Mouse (Mus musculus): ENCODE measurements at regions not wholly inside any gene's neighbourhood (a gene's known extent, or its start where the extent isn't known, plus 50 kb on each side); places are given as distances from the start of the nearest gene placed in this dataset.
"Not testable (repeated sequence)": the region's sequence is repeated elsewhere in the genome, so short reads cannot be mapped to it uniquely, and the experiment has no call there.

GRCm38 (mm10) chr12:19125541-19125940, 611.2 kb downstream of the 5730507C01Rik start:
- no peak for ATAC-seq (ENCODE audit: insufficient number of reproducible peaks, low FRiP score)
- Histone ChIP-seq H3K4me3 (no peak overlapping the region), H3K9ac (no peak overlapping the region), H3K27ac (ENCODE audit: poor library complexity, severe bottlenecking) (no peak overlapping the region), H3K27me3 (replicated peaks) (no peaks in the 10 kb centered on the region), H3K4me1 (replicated peaks) (no peaks in the 10 kb centered on the region), H3K4me2 (no peak overlapping the region), H3K9me3 (replicated peaks) (peaks cover 48% of the 10 kb centered on the region), H3K36me3 (no peaks in the 10 kb centered on the region)
- WGBS = 63% methylated on average over 4 of the region's 4 CpGs

GRCm38 (mm10) chr12:19175631-19176030, 661.3 kb downstream of the 5730507C01Rik start:
- 7% methylated on average over 42 of the region's 43 CpGs for WGBS
- Histone ChIP-seq H3K4me1 (replicated peaks) (no peaks in the 10 kb centered on the region), H3K36me3 (no peaks in the 10 kb centered on the region), H3K27ac (ENCODE audit: poor library complexity, severe bottlenecking) (no peak overlapping the region), H3K4me2 (0 out of 2 replicates have a peak overlapping the region, but pooled peaks have one; percentile 6), H3K9ac (no peak overlapping the region), H3K27me3 (replicated peaks) (0 out of 2 replicates have a peak, but pooled peaks cover 4% of the 10 kb centered on the region), H3K4me3 (0 out of 2 replicates have a peak overlapping the region, but pooled peaks have one; percentile 1), H3K9me3 (replicated peaks) (peaks cover 36% of the 10 kb centered on the region)
- ATAC-seq (ENCODE audit: insufficient number of reproducible peaks, low FRiP score) = no peak

- Histone ChIP-seq H3K4me3 (no peak overlapping the region), H3K4me2 (no peak overlapping the region), H3K27me3 (replicated peaks) (no peaks in the 10 kb centered on the region), H3K4me1 (replicated peaks) (no peaks in the 10 kb centered on the region), H3K27ac (ENCODE audit: poor library complexity, severe bottlenecking) (no peak overlapping the region), H3K9ac (no peak overlapping the region), H3K9me3 (replicated peaks) (peaks cover 29% of the 10 kb centered on the region), H3K36me3 (no peaks in the 10 kb centered on the region)
- 79% methylated on average over 5 of the region's 5 CpGs for WGBS
- ATAC-seq (ENCODE audit: insufficient number of reproducible peaks, low FRiP score) = no peak
Observed at GRCm38 (mm10) chr12:19192396-19192795, 678.1 kb downstream of the 5730507C01Rik start.

- not testable (repeated sequence) for H3K4me1 ChIP-seq (replicated peaks)
Observed at GRCm38 (mm10) chr12:19193041-19193440, 678.7 kb downstream of the 5730507C01Rik start.

GRCm38 (mm10) chr12:19223996-19224395, 709.7 kb downstream of the 5730507C01Rik start:
- not testable (repeated sequence) for H3K4me3 ChIP-seq; H3K36me3 ChIP-seq; ATAC-seq (ENCODE audit: insufficient number of reproducible peaks, low FRiP score); H3K4me2 ChIP-seq; H3K9me3 ChIP-seq (replicated peaks); H3K4me1 ChIP-seq (replicated peaks); H3K27me3 ChIP-seq (replicated peaks); H3K27ac ChIP-seq (ENCODE audit: poor library complexity, severe bottlenecking); H3K9ac ChIP-seq
- WGBS = 67% methylated on average over 1 of the region's 1 CpGs

More at GRCm38 (mm10) chr12:19193041-19193440, 678.7 kb downstream of the 5730507C01Rik start:
- ATAC-seq (ENCODE audit: insufficient number of reproducible peaks, low FRiP score); H3K27ac ChIP-seq (ENCODE audit: poor library complexity, severe bottlenecking); H3K4me2 ChIP-seq; H3K4me3 ChIP-seq; H3K36me3 ChIP-seq; H3K9ac ChIP-seq; H3K27me3 ChIP-seq (replicated peaks): not testable (repeated sequence)
- WGBS = 69% methylated on average over 3 of the region's 3 CpGs
- peaks cover 29% of the 10 kb centered on the region for H3K9me3 ChIP-seq (replicated peaks)

- H3K36me3 ChIP-seq; H3K4me2 ChIP-seq; H3K4me3 ChIP-seq; ATAC-seq (ENCODE audit: insufficient number of reproducible peaks, low FRiP score); H3K4me1 ChIP-seq (replicated peaks); H3K9ac ChIP-seq; H3K27ac ChIP-seq (ENCODE audit: poor library complexity, severe bottlenecking); H3K27me3 ChIP-seq (replicated peaks): not testable (repeated sequence)
- peaks cover 26% of the 10 kb centered on the region for H3K9me3 ChIP-seq (replicated peaks)
- WGBS = 88% methylated on average over 23 of the region's 23 CpGs
Observed at GRCm38 (mm10) chr12:19246731-19247130, 707.6 kb upstream of the Gm21863 start.

DNA sequence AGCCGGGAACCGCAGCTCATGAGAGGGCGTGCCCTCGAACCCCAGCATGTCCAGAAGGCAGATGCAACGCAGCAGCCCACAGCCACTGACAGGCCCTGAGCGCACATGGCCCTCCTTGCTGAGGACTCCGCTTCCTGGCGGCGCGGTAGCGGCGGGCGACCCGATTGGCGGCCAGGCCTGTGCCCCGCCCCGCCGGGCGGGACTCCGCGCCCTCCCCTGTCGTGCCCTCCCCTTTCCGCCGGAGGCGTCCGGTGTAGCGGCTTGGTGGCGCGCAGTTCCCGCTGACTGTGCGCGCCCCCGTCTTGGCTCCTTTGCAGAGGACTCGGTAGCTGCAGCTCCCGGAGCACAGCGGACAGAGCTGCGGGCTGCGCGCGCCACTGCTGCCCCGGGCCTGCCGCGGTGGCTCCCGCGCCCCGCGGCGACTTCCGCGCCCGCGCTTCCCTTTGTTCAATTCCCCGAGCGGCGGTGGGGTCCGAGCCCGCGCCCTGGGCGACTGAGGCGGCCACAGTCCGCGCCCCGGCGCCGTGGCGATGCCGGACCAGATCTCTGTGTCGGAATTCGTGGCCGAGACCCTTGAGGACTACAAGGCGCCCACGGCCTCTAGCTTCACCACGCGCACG, 665.9 kb upstream of the Gm21863 start:
- H3K27ac ChIP-seq (ENCODE audit: poor library complexity, severe bottlenecking); H3K27me3 ChIP-seq (replicated peaks); H3K4me1 ChIP-seq (replicated peaks); H3K36me3 ChIP-seq: not testable (repeated sequence)
- 3% methylated on average over 70 of the region's 75 CpGs for WGBS
- Histone ChIP-seq H3K9ac (peak overlapping the region; percentile 41; the same call in 1 of the 2 replicates), H3K4me2 (peak overlapping the region; percentile 57), H3K9me3 (replicated peaks) (peaks cover 21% of the 10 kb centered on the region), H3K4me3 (peak overlapping the region; percentile 56)
- ATAC-seq (ENCODE audit: insufficient number of reproducible peaks, low FRiP score) = 0 out of 2 replicates have a peak, but pooled peaks have one; percentile 63

- H3K36me3 ChIP-seq; H3K4me1 ChIP-seq (replicated peaks); H3K27ac ChIP-seq (ENCODE audit: poor library complexity, severe bottlenecking); ATAC-seq (ENCODE audit: insufficient number of reproducible peaks, low FRiP score); H3K27me3 ChIP-seq (replicated peaks): not testable (repeated sequence)
- Histone ChIP-seq H3K4me2 (peak overlapping the region; percentile 57), H3K4me3 (peak overlapping the region; percentile 56), H3K9me3 (replicated peaks) (peaks cover 21% of the 10 kb centered on the region), H3K9ac (peak overlapping the region; percentile 41; the same call in 1 of the 2 replicates)
- WGBS = 28% methylated on average over 18 of the region's 18 CpGs
Observed at GRCm38 (mm10) chr12:19289038-19289437, 665.3 kb upstream of the Gm21863 start.

DNA sequence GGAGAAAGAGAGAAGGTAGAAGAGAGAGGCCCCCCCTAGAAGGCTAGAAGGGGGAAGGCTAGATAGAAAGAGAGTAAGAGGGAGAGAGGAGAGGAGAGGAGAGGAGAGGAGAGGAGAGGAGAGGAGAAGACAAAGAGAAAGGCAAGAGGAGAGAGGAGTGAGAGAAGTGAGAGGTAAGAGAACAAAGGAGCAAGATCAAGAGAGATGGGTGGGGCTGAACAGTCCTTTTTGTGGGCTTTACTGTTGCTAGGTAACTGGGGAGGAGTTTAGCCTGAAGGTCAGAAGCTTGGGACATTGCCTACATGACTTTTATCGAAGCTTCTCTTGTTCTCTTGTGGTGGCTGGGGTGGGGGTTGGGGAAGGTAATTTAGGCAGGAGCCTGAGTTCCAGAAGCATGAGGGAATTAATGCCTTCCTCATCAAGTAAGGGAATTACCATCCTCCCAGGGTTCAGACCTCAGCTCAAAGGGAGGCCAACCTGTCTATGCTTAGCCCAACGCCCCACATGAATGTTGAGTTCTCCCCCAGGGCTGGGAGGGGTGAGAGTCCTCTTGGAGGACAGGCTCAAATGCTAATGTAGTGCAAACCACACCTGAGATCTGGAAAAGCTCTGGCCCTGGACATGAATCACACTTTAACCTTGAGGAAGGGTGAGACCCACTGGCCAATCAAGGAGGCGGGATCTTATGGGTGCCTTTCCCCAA, 662.1 kb upstream of the Gm21863 start:
- H3K9me3 ChIP-seq (replicated peaks) = peaks cover 21% of the 10 kb centered on the region
- not testable (repeated sequence) for ATAC-seq (ENCODE audit: insufficient number of reproducible peaks, low FRiP score); H3K27me3 ChIP-seq (replicated peaks); H3K4me2 ChIP-seq; H3K4me3 ChIP-seq; H3K9ac ChIP-seq; H3K4me1 ChIP-seq (replicated peaks); H3K36me3 ChIP-seq; H3K27ac ChIP-seq (ENCODE audit: poor library complexity, severe bottlenecking)
- WGBS = 88% methylated on average over 3 of the region's 3 CpGs

Data from heart, embryonic 12.5 days (tissue).